Mouse (Mus musculus): ENCODE data around the gene Morc4.

Morc4 gene

DNA sequence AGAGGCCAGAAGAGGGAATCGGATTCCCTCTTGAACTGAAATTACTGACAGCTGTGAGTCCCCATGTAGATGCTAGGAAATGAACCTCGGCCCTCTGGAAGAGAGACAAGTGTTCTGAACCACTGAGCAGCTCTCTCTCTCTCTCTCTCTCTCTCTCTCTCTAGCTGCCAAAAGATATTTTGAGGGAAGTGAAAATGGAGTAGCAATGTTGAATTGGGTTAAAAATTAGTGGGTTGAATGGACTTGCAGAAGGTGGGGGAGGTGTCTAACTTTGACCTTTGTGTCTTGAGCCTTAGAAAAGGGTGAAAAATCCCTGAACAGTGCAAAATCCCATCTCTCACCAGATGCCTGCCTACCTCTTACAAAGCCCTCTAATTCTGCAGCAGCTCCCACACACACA lies 64.1 kb downstream of the Morc4 start:
- in situ Hi-C loops (cut with MboI, MseI) = no loop called here

DNA sequence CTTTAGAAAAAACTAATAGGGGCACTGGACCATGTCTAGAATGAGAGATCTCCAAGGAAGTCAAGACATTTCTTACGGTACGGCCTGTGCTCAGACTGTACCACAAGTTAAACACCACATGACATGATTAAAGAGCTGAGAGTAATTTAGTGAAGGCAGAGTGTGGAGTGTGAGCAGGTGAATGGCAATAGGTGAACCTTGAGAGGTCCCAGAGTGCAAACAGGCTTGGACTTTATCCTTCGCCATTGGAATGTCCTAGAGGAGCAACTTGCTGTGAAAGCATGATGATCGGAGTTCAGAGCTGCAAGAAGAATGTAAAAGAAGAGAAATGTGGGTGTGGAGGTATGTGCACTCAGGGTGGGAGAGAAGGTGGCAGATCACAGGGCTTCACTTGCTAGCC lies 65.6 kb downstream of the Morc4 start:
- in situ Hi-C loops (cut with MboI, MseI) = no loop called here

DNA sequence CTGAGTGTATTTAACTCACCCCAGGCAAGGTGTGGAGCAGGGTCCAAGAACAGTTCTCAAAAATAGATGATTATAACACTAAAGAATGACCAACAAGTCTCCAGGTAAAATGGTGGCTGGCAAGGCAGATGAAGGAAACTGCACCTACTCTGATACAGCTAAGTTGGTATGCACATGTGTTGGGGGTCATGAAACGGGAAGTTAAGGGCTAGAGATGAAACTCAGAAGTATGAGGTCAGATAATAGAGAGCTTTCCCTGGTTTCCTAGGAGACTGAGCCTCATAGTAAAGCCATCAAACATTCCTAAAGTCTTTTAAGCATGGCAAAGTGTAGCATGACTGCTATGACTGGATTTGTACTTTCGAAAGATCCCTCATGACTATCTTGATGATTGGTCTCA lies 68.4 kb downstream of the Morc4 start:
- in situ Hi-C loops (cut with MboI, MseI) = no loop called here

DNA sequence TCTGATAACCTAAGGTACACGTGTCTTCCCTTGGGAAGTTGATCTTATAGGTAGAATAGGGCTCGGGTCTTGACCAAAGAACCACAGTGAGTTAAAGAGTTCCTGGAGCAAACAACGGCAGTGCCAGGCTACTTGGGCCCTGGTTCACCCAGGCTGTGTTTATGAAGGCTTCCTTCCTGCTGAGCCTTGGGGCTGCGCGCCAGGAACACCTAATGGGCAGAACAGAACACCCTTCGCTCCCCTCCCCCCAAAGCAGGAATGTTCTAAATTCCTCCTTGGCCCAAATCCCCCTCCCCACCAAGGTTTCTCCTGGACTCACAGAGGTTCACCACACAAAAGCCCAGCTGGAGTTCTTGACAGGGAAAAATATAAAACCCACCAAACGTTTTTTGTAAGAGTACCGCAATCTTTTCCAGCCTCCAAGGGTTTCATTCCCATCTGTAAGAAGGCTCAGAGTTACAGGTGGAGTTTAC lies 71.0 kb downstream of the Morc4 start, which contains the start of gene Cldn2:
Gene Cldn2 (plus strand): TSS at position 423 of the 473 bp plus-strand sequence.
- in situ Hi-C loops (cut with MboI, MseI) = no loop called here

DNA sequence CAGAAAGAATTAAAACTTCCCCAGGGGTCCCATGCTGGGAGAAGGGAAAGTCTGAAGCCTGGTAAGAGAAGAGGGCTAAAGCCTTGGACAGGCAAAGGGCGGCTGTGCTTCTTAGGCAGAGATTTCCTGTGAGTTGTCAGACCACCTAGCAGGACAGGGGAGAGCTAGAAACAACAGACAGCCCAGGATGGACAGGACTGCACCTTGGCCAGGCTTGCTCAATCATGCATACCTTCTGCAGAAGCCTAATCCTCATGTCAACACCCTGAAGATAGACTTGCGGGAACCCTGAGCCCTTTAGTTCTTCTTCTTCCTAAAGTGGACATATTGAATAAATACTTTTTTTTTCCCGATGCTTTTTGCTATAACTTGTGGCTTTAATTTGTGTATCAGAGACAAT lies 71.5 kb downstream of the Morc4 start:
- in situ Hi-C loops (cut with MboI, MseI) = no loop called here

DNA sequence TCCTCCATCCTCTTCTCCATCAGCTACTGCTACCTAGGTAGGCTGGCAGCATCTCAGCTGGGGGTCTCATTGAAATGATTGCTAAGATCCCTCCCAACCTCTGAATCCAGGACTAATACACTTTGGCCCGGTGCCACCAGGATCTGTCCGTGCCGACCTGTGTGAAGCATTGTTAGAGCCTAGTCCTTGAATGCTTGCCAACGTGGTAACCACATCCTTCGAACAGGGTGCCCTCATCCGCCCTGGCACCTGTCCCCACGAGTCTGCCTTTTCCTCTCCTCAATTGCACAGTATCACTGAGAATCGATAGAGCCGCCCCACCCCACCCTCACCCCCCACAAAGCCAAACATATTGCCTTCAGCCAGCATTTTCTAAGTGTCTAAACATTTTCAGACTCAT lies 73.6 kb downstream of the Morc4 start:
- in situ Hi-C loops (cut with MboI, MseI) = no loop called here

DNA sequence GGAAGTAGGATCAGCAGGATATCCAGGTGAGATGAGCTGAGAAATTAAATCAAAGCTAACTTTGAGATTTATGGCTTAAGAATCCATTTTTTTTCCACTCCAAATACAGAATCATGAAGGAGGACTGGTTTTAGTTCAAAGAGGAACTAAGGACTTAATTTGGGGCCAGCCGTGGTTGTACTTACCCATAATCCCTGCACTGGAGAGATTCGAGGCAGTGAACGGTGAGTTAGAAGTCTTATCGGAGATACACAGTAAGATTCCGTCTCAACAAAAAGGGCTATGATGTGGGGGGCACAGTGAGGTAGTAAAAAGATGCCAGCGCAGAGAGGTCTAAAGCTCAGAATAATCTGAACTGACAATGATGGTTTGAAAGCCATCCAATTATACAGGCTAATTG lies 75.4 kb downstream of the Morc4 start:
- in situ Hi-C loops (cut with MboI, MseI) = no loop called here

DNA sequence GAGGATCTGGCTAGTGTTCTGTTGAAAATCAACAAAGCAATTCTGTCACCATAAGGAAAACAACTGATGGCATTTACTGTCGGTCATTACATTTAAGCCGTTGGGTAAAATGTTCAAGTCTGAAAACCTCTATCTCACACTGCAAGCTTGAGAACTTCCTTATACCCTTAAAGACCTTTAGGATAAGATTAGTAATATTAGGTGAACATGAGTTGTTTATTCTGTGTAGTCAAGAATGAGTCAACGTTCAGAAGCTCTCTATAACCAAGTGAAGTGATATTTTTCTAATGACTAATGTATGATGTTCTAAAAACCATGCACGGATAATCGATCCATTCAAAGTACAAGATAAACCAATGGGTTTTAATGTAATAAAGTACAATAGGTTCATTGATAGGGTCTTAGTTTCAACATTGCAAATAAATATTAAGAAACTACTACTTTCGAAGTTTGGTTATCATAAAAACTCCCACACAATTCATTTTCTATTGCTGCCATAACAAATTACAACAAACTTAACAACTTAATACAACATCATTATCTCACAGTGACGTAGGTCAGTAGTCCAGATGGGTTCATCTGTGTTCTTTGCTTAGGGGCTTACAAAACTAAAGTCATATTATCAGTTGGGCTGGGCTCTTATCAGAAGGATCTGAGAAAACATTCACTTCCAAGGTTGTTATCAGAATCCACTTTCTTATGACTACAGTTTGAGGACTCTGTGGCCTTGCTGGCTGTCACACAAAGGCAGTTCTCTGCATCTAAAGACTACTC lies 77.2 kb downstream of the Morc4 start:
- in situ Hi-C loops (cut with MboI, MseI) = no loop called here

DNA sequence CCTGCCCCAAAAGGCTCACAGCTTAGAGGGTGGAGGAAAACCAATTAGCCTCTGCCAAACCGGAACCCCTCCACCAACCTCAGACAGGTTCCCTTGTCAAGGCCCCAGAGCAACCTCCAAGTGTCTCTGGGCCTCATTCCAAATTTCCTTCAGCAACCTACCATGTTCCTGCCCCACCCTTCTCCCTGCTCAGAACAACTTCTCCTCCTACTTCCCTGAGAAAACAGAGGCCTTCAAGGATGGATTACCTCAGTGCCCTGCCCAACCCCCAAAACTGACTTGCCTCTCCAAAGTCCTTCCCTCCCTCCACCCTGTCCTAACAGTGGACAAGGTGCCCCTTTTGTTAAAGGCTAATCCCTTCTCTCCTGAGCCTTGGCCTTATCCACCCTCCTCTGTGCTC lies 85.7 kb downstream of the Morc4 start:
- in situ Hi-C loops (cut with MboI, MseI) = no loop called here

DNA sequence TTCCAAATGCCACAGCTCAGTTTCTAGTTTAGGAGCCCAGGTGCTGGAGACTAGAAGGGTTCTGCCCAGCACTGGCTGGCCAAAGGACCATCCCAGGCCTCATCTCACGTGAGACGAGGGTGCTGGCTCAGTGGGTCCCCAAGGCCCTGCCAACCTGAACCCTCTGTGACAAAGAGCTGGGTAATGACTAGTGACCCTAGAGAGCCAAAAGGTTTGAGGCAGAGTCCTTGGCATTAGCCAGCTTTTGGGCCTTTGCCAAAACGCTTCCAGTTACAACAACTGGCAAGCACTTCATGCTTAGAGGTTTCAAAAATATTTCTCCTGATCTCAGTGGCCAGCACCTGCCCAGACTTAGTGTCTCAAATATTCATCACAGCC lies 88.4 kb downstream of the Morc4 start:
- in situ Hi-C loops (cut with MboI, MseI) = no loop called here

DNA sequence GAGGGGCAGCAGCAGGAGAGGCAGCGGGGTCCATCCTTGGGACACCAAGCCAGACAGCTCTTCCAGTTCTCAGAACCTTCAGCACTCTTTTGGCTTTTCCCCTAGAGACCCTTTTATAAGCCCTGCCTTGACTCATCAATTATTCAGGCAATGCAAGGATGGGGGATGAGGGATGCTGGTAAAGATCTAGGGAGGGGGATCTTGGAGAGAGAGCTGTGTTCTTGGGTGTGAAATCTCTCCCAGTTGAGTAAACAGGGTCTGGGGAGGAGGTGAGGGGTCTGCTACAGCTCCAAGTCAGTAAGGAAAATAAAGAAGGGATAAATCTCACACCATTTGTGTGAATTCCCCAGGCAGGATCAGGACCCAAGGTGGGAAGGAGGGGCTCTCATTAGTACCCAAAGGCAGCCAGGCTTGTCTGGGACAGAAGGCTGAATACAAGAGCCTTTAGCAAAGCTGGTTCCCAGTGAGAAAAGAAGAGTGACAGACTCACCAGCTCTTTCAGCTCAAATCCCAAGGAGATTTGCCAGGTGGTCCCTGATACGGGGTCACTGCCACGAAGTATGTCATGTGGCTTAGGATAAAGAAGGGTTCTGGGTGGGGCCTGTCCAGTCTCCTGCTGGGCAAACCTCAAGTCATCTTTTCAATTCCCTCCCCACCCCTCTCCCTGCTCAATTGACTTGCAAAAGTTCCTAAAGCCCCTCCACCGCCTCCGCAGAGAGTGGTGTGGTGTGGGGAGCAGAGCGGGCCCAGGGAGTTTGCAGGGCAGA lies 89.0 kb downstream of the Morc4 start, which contains the start of gene Ripply1:
Gene Ripply1 (minus strand): TSS at position 76 of the 767 bp plus-strand sequence.
- in situ Hi-C loops (cut with MboI, MseI) = no loop called here

DNA sequence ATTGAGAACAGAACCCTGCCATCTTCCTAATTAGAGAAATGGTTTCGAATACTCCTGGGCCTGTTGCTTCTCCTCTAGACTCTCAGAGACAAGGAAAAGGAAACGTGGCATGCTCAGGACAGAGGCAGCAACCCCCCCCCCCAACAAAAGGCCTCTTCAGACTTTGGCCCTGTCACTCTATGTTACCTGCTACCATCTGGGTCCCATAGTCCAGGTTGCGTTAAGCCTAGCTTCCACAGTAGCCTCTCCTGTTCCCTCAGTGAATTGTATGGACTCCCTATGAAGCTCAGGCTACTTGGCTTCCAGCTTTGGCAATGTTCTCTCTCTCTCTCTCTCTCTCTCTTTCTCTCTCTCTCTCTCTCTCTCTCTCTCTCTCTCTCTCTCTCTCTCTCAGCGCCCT lies 89.9 kb downstream of the Morc4 start:
- in situ Hi-C loops (cut with MboI, MseI) = no loop called here

DNA sequence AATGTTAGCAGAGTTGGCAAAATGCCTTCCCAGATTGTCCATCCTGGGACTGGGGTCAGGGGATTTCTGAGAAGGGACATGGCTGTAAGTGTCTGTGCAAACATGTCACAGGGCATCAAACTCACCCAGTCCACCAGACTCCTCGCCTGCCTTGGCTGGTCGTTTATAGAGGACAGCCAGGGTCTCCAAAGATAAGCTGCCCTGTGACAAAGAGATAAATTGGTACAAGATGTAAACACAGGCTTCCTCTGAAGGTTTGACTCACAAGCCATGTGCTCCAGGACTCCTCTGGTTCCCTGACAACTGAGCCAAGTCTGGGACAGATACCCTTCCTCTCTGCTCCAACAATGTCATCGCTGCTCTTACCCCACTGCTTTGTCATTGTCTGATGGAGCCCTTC lies 90.5 kb downstream of the Morc4 start:
- in situ Hi-C loops (cut with MboI, MseI) = no loop called here

DNA sequence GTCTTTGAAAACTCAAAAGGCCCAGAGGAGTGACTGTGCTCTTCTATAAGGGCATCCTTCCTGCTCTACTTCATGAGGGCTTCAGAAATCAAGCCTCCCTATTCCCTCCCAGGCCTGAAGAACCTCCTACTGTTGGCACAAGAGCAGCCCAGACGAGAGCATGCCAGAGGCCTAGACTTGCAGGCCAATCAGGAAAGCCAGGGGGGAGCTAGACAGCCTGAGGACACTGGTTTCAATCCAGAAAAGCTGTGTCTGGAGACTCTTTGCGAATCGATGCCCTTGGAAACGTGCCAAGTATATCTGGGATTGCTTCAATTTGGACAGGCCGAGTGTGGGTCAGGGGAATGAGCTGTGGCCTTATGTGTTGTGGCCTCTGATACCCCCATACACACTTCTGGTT lies 92.1 kb downstream of the Morc4 start:
- in situ Hi-C loops (cut with MboI, MseI) = loop anchor here (5.0 kb wide), 1 partner anchor 58 kb away; no protein-coding TSS in a partner anchor

DNA sequence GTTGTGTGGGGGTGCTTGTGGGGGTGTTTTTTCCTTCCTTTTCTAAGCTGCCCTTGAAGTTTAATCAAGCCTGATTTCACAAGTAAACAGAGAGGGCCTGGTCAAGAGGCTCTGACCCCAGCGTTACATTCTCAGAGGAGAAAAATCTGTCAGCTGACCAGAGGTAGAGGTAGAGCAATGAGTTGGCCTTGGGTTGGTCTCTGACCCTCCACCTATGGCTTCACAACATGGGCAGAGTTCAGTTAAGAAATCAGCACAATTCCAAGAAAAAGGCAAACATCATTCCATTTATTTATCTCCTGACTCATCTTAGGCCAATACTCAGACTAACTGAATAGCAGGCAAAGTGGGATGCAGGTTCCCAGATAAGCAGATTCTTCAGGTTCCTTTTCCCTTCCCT lies 92.6 kb downstream of the Morc4 start:
- in situ Hi-C loops (cut with MboI, MseI) = loop anchor here (5.0 kb wide), 1 partner anchor 58 kb away; no protein-coding TSS in a partner anchor

DNA sequence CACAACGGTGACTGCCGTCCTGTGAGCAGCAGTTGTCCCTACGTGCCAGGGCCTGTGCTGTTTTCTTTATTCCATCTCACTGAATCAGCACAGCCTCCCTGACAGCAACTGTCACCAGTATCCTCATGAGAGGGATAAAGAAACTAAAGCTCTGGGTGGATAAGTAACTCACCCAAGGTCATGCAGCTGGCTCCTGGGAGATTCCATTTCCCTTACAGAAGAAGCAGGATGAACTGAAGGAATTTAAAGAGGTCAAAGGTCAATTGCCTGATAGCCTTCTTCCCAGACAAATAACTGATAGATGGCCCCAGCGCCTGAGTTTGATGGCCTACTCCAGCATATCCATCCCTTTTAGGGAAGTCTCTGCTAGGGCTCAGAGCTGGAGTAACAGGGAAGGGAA lies 94.1 kb downstream of the Morc4 start:
- in situ Hi-C loops (cut with MboI, MseI) = loop anchor here (5.0 kb wide), 1 partner anchor 60 kb away; no protein-coding TSS in a partner anchor

DNA sequence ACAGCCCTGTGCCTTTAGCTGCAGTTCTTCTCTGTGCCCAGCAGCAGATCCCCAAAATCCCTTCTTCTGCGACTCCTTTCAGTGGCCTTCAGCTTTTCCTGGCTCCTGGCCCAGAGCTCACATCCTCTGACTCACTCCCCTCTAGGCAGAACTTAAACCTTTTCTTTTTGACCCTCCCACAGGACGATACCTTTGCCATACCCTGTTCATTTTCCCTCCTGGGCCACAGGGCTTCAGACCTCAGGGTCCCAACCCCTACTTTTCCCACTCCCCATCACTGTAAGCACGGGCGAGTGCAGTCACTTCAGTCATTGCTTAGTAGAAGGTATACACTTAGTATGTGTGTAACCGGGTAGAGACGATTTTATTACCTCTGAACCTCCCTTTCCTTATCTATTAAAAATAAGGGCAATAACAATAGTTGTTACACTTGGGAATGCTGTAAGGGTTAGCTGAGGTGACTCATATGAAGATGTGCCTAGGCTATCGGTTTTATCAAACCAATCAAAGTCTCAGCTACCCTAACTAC lies 96.3 kb downstream of the Morc4 start:
- in situ Hi-C loops (cut with MboI, MseI) = loop anchor here (5.0 kb wide), 1 partner anchor 62 kb away; no protein-coding TSS in a partner anchor

DNA sequence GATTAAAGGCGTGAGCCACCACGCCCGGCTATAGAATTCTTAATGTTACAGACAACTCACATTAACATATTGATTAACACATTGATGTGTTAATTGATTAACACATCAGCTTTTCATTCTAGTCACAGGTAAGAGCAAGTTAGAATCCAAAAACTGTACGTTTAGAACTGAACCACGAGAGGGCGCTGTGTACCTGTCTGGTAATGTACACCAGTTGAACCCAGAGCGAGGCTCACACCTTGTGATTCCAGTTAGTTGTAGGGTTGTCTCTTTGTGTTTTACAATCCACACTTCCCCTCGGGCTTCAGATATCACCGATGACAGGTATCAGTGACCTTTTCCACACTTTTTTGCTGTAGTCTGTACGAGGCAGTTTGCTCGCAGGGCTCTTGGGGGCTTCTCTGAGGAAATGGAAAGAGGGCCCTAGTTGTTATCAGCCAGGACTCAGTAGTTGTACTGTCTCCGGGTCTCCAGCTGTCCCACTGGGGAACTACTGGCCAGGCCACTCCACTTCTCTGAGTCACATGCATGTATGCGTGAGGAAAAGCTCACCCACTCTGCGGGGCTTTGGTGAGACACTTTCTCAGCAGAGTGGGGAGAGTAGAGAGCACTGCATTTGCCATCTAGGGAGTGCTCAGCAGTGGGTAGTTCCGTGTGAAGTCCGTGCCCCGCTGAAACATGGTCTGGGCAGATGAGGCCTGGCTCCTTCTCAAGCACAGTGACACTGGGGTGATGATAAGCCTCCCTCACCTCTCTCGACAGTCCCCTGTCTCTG lies 97.0 kb downstream of the Morc4 start:
- in situ Hi-C loops (cut with MboI, MseI) = loop anchor here (5.0 kb wide), 1 partner anchor 63 kb away; no protein-coding TSS in a partner anchor

All from T-helper 2 cell (primary cell).